Mouse (Mus musculus) heart, embryonic 14.5 days (tissue): Measurements from ENCODE around the gene Bmpr2. TPM values are rescaled to one million over a fixed set of nuclear protein-coding genes. Genes with fewer than 3 reads are reported as not detected.

Source experiments
- ATAC-seq: fragments of 200-750 bp; cut with Nextera tagmentation; 2 replicates; pipeline ENCODE4 v1.8.0; 2017; ENCODE audit warnings: low read depth, moderate TSS enrichment; ENCODE audit not compliant: insufficient number of reproducible peaks, insufficient read depth, low FRiP score
- H3K27ac ChIP-seq, 2 experiments: fragments of 200-500 bp in 1 of 2; fragments of 300-500 bp in 1 of 2; sonication (generic) in 1 of 2; replicated peaks in 1 of 2; 2 replicates each; pipeline ENCODE4 v1.5.1; 2012 to 2014; ENCODE audit warnings: low read depth in 2 of 2, low read length in 2 of 2, control low read depth in 1 of 2, mild to moderate bottlenecking in 1 of 2, mixed read lengths in 1 of 2; ENCODE audit not compliant: control insufficient read depth in 1 of 2, insufficient read depth in 1 of 2
- H3K27me3 ChIP-seq: fragments of 300-500 bp; sonication (generic); 2 replicates; pipeline ENCODE4 v1.6.1; 2014; ENCODE audit warnings: mild to moderate bottlenecking, low read length, control low read depth; ENCODE audit not compliant: control insufficient read depth, insufficient read depth
- H3K36me3 ChIP-seq: fragments of 300-500 bp; sonication (generic); 2 replicates; pipeline ENCODE4 v1.6.1; 2014; ENCODE audit warnings: mild to moderate bottlenecking, control low read depth, low read length, mixed read lengths; ENCODE audit not compliant: control insufficient read depth, insufficient read depth
- H3K4me1 ChIP-seq, 2 experiments: fragments of 200-500 bp in 1 of 2; fragments of 300-500 bp in 1 of 2; sonication (generic) in 1 of 2; 2 replicates each; pipeline ENCODE4 v1.6.1; 2012 to 2014; ENCODE audit warnings: low read length in 2 of 2, control low read depth in 1 of 2, mixed read lengths in 1 of 2; ENCODE audit not compliant: control insufficient read depth in 2 of 2, insufficient read depth in 2 of 2
- H3K4me2 ChIP-seq: fragments of 300-500 bp; sonication (generic); 2 replicates; pipeline ENCODE4 v1.6.1; 2014; ENCODE audit warnings: mild to moderate bottlenecking, low read length
- H3K4me3 ChIP-seq, 2 experiments: fragments of 200-500 bp in 1 of 2; fragments of 300-500 bp in 1 of 2; sonication (generic) in 1 of 2; 2 replicates each; pipeline ENCODE4 v1.5.1; 2012 to 2014; ENCODE audit warnings: low read length in 2 of 2, mild to moderate bottlenecking in 2 of 2, control low read depth in 1 of 2, low read depth in 1 of 2, moderate library complexity in 1 of 2; ENCODE audit not compliant: control insufficient read depth in 1 of 2, insufficient read depth in 1 of 2
- H3K9ac ChIP-seq: fragments of 300-500 bp; sonication (generic); 2 replicates; pipeline ENCODE4 v1.6.1; 2014; ENCODE audit warnings: mild to moderate bottlenecking, low read length
- H3K9me3 ChIP-seq: fragments of 300-500 bp; sonication (generic); 2 replicates; pipeline ENCODE4 v1.6.1; 2016; ENCODE audit warnings: low read length, control low read depth; ENCODE audit not compliant: control insufficient read depth
- WGBS: fragments of 180-500 bp; shearing (Covaris S2); extraction: QIAGEN DNeasy Blood & Tissue Kit; methylation state at CpG from one replicate; pipeline ENCODE4 v1.1.7; 2014; 5-methylcytosine and 5-hydroxymethylcytosine counted together
- polyA plus RNA-seq: library from polyadenylated mRNA; unstranded; fragments of >200 nt; fragmentation: Nextera tagmentation; extraction: Ambion mirVana; gene quantifications from 2 replicates; pipeline ENCODE4 v1.2.1, GENCODE M21; 2014

The Bmpr2 gene
- polyA plus RNA-seq, 1 experiment from 2014 or later, result 13.1 TPM

GRCm38 (mm10) chr1:59829410-59829809, 66.2 kb downstream of the Bmpr2 start:
- no peak overlapping the region for H3K9ac ChIP-seq
- H3K4me3 ChIP-seq, result no peak overlapping the region
- no peaks in the 10 kb centered on the region for H3K27me3 ChIP-seq
- H3K9me3 ChIP-seq, result no peaks in the 10 kb centered on the region
- H3K4me2 ChIP-seq, result no peak overlapping the region
- no peak overlapping the region for H3K27ac ChIP-seq
- WGBS, result 64% methylated on average over 2 of the region's 2 CpGs
- ATAC-seq, result no peak
- no peaks in the 10 kb centered on the region for H3K36me3 ChIP-seq
- peaks cover 0 to 2% of the 10 kb centered on the region in 2 experiments; a peak in 1 of 4 replicates for H3K4me1 ChIP-seq

GRCm38 (mm10) chr1:59830194-59830593, 67.0 kb downstream of the Bmpr2 start:
- Histone ChIP-seq H3K4me1 (peaks cover 0 to 2% of the 10 kb centered on the region in 2 experiments; a peak in 1 of 4 replicates), H3K4me2 (no peak overlapping the region), H3K9ac (no peak overlapping the region), H3K4me3 (no peak overlapping the region), H3K27ac (no peak overlapping the region), H3K36me3 (no peaks in the 10 kb centered on the region), H3K27me3 (no peaks in the 10 kb centered on the region), H3K9me3 (no peaks in the 10 kb centered on the region)
- ATAC-seq, result no peak
- 59% methylated on average over 6 of the region's 6 CpGs for WGBS

GRCm38 (mm10) chr1:59833723-59834122, 70.5 kb downstream of the Bmpr2 start:
- Histone ChIP-seq H3K4me1 (no peaks in the 10 kb centered on the region), H3K27ac (no peak overlapping the region), H3K4me2 (no peak overlapping the region), H3K9me3 (no peaks in the 10 kb centered on the region), H3K4me3 (no peak overlapping the region), H3K27me3 (no peaks in the 10 kb centered on the region), H3K36me3 (no peaks in the 10 kb centered on the region), H3K9ac (peak overlapping the region; percentile 1; the same call in 1 of the 2 replicates)
- ATAC-seq, result peak; percentile 54; the same call in 1 of the 2 replicates
- WGBS, result 5% methylated on average over 2 of the region's 2 CpGs

- no peak overlapping the region for H3K4me3 ChIP-seq
- no peaks in the 10 kb centered on the region for H3K4me1 ChIP-seq
- 83% methylated on average over 8 of the region's 8 CpGs for WGBS
- H3K9me3 ChIP-seq, result no peaks in the 10 kb centered on the region
- ATAC-seq, result no peak
- H3K9ac ChIP-seq, result no peak overlapping the region
- no peaks in the 10 kb centered on the region for H3K27me3 ChIP-seq
- H3K27ac ChIP-seq, result no peak overlapping the region
- H3K4me2 ChIP-seq, result no peak overlapping the region
- peaks cover 61% of the 10 kb centered on the region for H3K36me3 ChIP-seq
Measured at GRCm38 (mm10) chr1:59848327-59848726, 85.1 kb downstream of the Bmpr2 start.

- no peak overlapping the region for H3K27ac ChIP-seq
- no peaks in the 10 kb centered on the region for H3K9me3 ChIP-seq
- H3K36me3 ChIP-seq, result peaks cover 64% of the 10 kb centered on the region
- H3K4me2 ChIP-seq, result no peak overlapping the region
- H3K9ac ChIP-seq, result no peak overlapping the region
- H3K4me1 ChIP-seq, result peaks cover 0 to 4% of the 10 kb centered on the region in 2 experiments; a peak in 2 of 4 replicates
- ATAC-seq, result no peak
- H3K27me3 ChIP-seq, result no peaks in the 10 kb centered on the region
- WGBS, result 97% methylated on average over 1 of the region's 1 CpGs
- no peak overlapping the region for H3K4me3 ChIP-seq
Measured at GRCm38 (mm10) chr1:59859046-59859445, 95.8 kb downstream of the Bmpr2 start.

GRCm38 (mm10) chr1:59862144-59862543, 98.9 kb downstream of the Bmpr2 start:
- WGBS, result 57% methylated on average over 1 of the region's 1 CpGs
- peaks cover 68% of the 10 kb centered on the region for H3K36me3 ChIP-seq

GRCm38 (mm10) chr1:59868041-59868440, 104.8 kb downstream of the Bmpr2 start:
- Histone ChIP-seq H3K27me3 (no peaks in the 10 kb centered on the region), H3K9me3 (no peaks in the 10 kb centered on the region), H3K4me2 (no peak overlapping the region), H3K9ac (no peak overlapping the region), H3K36me3 (peaks cover 77% of the 10 kb centered on the region), H3K27ac (no peak overlapping the region), H3K4me1 (peaks cover 0 to 2% of the 10 kb centered on the region in 2 experiments; a peak in 1 of 4 replicates), H3K4me3 (no peak overlapping the region)
- no peak for ATAC-seq
- 92% methylated on average over 5 of the region's 5 CpGs for WGBS

More at GRCm38 (mm10) chr1:59862144-59862543, 98.9 kb downstream of the Bmpr2 start:
- Histone ChIP-seq H3K9ac (no peak overlapping the region), H3K4me2 (no peak overlapping the region), H3K4me3 (no peak overlapping the region), H3K9me3 (no peaks in the 10 kb centered on the region), H3K4me1 (peaks cover 0 to 4% of the 10 kb centered on the region in 2 experiments; a peak in 2 of 4 replicates), H3K27ac (no peak overlapping the region), H3K27me3 (no peaks in the 10 kb centered on the region)
- no peak for ATAC-seq

GRCm38 (mm10) chr1:59874023-59874422, 110.8 kb downstream of the Bmpr2 start:
- H3K9me3 ChIP-seq, result no peaks in the 10 kb centered on the region
- no peak overlapping the region for H3K4me3 ChIP-seq
- no peaks in the 10 kb centered on the region for H3K27me3 ChIP-seq
- no peak for ATAC-seq
- 83% methylated on average over 3 of the region's 3 CpGs for WGBS
- no peak overlapping the region for H3K9ac ChIP-seq
- no peak overlapping the region for H3K4me2 ChIP-seq
- peaks cover 36% of the 10 kb centered on the region for H3K36me3 ChIP-seq
- peaks cover 3 to 16% of the 10 kb centered on the region in 2 experiments; a peak in 3 of 4 replicates for H3K4me1 ChIP-seq
- H3K27ac ChIP-seq, result no peak overlapping the region
